Mouse (Mus musculus) hindbrain, embryonic 11.5 days (tissue): ENCODE measurements around the gene 4930556J24Rik. TPM values are rescaled to one million over a fixed set of nuclear protein-coding genes. Genes with fewer than 3 reads are reported as not detected.
"Not testable (repeated sequence)": the region's sequence is repeated elsewhere in the genome, so short reads cannot be mapped to it uniquely, and the experiment has no call there.

Source experiments
- ATAC-seq: fragments of 200-750 bp; cut with Nextera tagmentation; 2 replicates; pipeline ENCODE4 v1.8.0; 2017; ENCODE audit warnings: mild to moderate bottlenecking, moderate TSS enrichment, moderate library complexity; ENCODE audit not compliant: low FRiP score
- DNase-seq: peaks from one replicate; pipeline ENCODE4 v3.0.0-alpha.2; 2015; ENCODE audit warnings: low spot score
- H3K27ac ChIP-seq: fragments of 300-500 bp; sonication (generic); 2 replicates; pipeline ENCODE4 v1.5.1; 2014; ENCODE audit warnings: mild to moderate bottlenecking, low read depth, low read length
- H3K27me3 ChIP-seq: fragments of 300-500 bp; sonication (generic); 2 replicates; pipeline ENCODE4 v1.6.1; 2014; ENCODE audit warnings: mild to moderate bottlenecking, low read length, moderate library complexity, mixed read lengths; ENCODE audit not compliant: control insufficient read depth, insufficient read depth
- H3K36me3 ChIP-seq: fragments of 300-500 bp; sonication (generic); 2 replicates; pipeline ENCODE4 v1.6.1; 2014; ENCODE audit warnings: mild to moderate bottlenecking, low read length, moderate library complexity, mixed read lengths; ENCODE audit not compliant: control insufficient read depth, insufficient read depth
- H3K4me1 ChIP-seq: fragments of 300-500 bp; sonication (generic); replicated peaks from 2 replicates; pipeline ENCODE4 v1.6.1; 2014; ENCODE audit warnings: low read length, mixed read lengths; ENCODE audit not compliant: control insufficient read depth, insufficient read depth
- H3K4me2 ChIP-seq: fragments of 300-500 bp; sonication (generic); replicated peaks from 2 replicates; pipeline ENCODE4 v1.6.1; 2014; ENCODE audit warnings: mild to moderate bottlenecking, low read depth, low read length
- H3K4me3 ChIP-seq: fragments of 300-500 bp; sonication (generic); 2 replicates; pipeline ENCODE4 v1.5.1; 2014; ENCODE audit warnings: low read depth, low read length
- H3K9ac ChIP-seq: fragments of 300-500 bp; sonication (generic); 2 replicates; pipeline ENCODE4 v1.6.1; 2014; ENCODE audit warnings: low read depth, low read length
- H3K9me3 ChIP-seq: fragments of 300-500 bp; sonication (generic); 2 replicates; pipeline ENCODE4 v1.6.1; 2016; ENCODE audit warnings: low read length; ENCODE audit not compliant: control insufficient read depth
- WGBS: fragments of 180-500 bp; shearing (Covaris S2); extraction: QIAGEN DNeasy Blood & Tissue Kit; methylation state at CpG from one replicate; pipeline ENCODE4 v1.1.7; 2014; 5-methylcytosine and 5-hydroxymethylcytosine counted together
- polyA plus RNA-seq: library from polyadenylated mRNA; unstranded; fragments of >200 nt; fragmentation: Nextera tagmentation; extraction: Ambion mirVana; gene quantifications from 2 replicates; pipeline ENCODE4 v1.2.1, GENCODE M21; 2014

The 4930556J24Rik gene
- polyA plus RNA-seq, 1 experiment from 2014 or later = 0.19 TPM

GRCm38 (mm10) chr11:3912100-3912874 is 64.3 kb downstream of the 4930556J24Rik start:
- ATAC-seq = peak; percentile 4; the same call in 1 of the 2 replicates
- DNase-seq = peak; percentile 13

GRCm38 (mm10) chr11:3911440-3911839 is 65.1 kb downstream of the 4930556J24Rik start:
- H3K36me3 ChIP-seq, ATAC-seq, DNase-seq, H3K9ac ChIP-seq, H3K27me3 ChIP-seq, H3K27ac ChIP-seq, H3K4me2 ChIP-seq, H3K9me3 ChIP-seq, H3K4me3 ChIP-seq: not testable (repeated sequence)
- WGBS = 91% methylated on average over 6 of the region's 6 CpGs
- H3K4me1 ChIP-seq = peaks cover 12% of the 10 kb centered on the region

More at GRCm38 (mm10) chr11:3912100-3912874, 64.3 kb downstream of the 4930556J24Rik start:
- no peaks in the 10 kb centered on the region; the same call in 1 of the 2 replicates for H3K27me3 ChIP-seq
- no peak overlapping the region for H3K27ac ChIP-seq
- H3K4me1 ChIP-seq = peaks cover 12% of the 10 kb centered on the region
- WGBS = 22% methylated on average over 19 of the region's 19 CpGs
- peak overlapping the region; percentile 64; the same call in 1 of the 2 replicates for H3K9ac ChIP-seq
- H3K9me3 ChIP-seq = no peaks in the 10 kb centered on the region
- peak overlapping the region; percentile 53 for H3K4me3 ChIP-seq
- H3K4me2 ChIP-seq = peak overlapping the region; percentile 91
- no peaks in the 10 kb centered on the region for H3K36me3 ChIP-seq

GRCm38 (mm10) chr11:3910513-3911310 is 65.9 kb downstream of the 4930556J24Rik start:
- H3K36me3 ChIP-seq = no peaks in the 10 kb centered on the region
- no peaks in the 10 kb centered on the region for H3K9me3 ChIP-seq
- H3K27ac ChIP-seq = no peak overlapping the region
- no peak overlapping the region for H3K9ac ChIP-seq
- no peak overlapping the region for H3K4me2 ChIP-seq
- 68% methylated on average over 5 of the region's 5 CpGs for WGBS
- ATAC-seq (no peak), DNase-seq (no peak)
- H3K27me3 ChIP-seq = no peaks in the 10 kb centered on the region; the same call in 1 of the 2 replicates
- peaks cover 12% of the 10 kb centered on the region for H3K4me1 ChIP-seq
- H3K4me3 ChIP-seq = no peak overlapping the region

- H3K4me2 ChIP-seq = no peak overlapping the region
- no peaks in the 10 kb centered on the region for H3K9me3 ChIP-seq
- no peaks in the 10 kb centered on the region for H3K36me3 ChIP-seq
- no peak overlapping the region for H3K9ac ChIP-seq
- WGBS = 88% methylated on average over 4 of the region's 4 CpGs
- DNase-seq (no peak), ATAC-seq (no peak)
- no peaks in the 10 kb centered on the region; the same call in 1 of the 2 replicates for H3K27me3 ChIP-seq
- no peak overlapping the region for H3K4me3 ChIP-seq
- peaks cover 12% of the 10 kb centered on the region for H3K4me1 ChIP-seq
- H3K27ac ChIP-seq = no peak overlapping the region
Measured at GRCm38 (mm10) chr11:3909236-3909635, 67.3 kb downstream of the 4930556J24Rik start.

GRCm38 (mm10) chr11:3905446-3905845 is 71.1 kb downstream of the 4930556J24Rik start:
- no peaks in the 10 kb centered on the region for H3K9me3 ChIP-seq
- WGBS = 77% methylated on average over 1 of the region's 1 CpGs
- ATAC-seq = no peak
- no peak overlapping the region for H3K27ac ChIP-seq
- H3K9ac ChIP-seq = no peak overlapping the region
- no peaks in the 10 kb centered on the region for H3K36me3 ChIP-seq
- H3K4me3 ChIP-seq = no peak overlapping the region
- H3K27me3 ChIP-seq = no peaks in the 10 kb centered on the region
- no peaks in the 10 kb centered on the region; the same call in 1 of the 2 replicates for H3K4me1 ChIP-seq
- H3K4me2 ChIP-seq = no peak overlapping the region
- no peak for DNase-seq

GRCm38 (mm10) chr11:3904673-3905072 is 71.9 kb downstream of the 4930556J24Rik start:
- WGBS = 89% methylated on average over 6 of the region's 6 CpGs
- no peak for DNase-seq
- Histone ChIP-seq H3K9me3 (no peaks in the 10 kb centered on the region), H3K4me1 (no peaks in the 10 kb centered on the region), H3K4me2 (no peak overlapping the region), H3K4me3 (no peak overlapping the region), H3K9ac (no peak overlapping the region), H3K27ac (no peak overlapping the region), H3K36me3 (no peaks in the 10 kb centered on the region), H3K27me3 (no peaks in the 10 kb centered on the region)
- ATAC-seq = no peak

GRCm38 (mm10) chr11:3903046-3903445 is 73.5 kb downstream of the 4930556J24Rik start:
- ATAC-seq = no peak
- H3K4me3 ChIP-seq = no peak overlapping the region
- H3K9me3 ChIP-seq = no peaks in the 10 kb centered on the region
- H3K4me1 ChIP-seq = no peaks in the 10 kb centered on the region
- no peak for DNase-seq
- H3K9ac ChIP-seq = no peak overlapping the region
- H3K4me2 ChIP-seq = no peak overlapping the region
- H3K27me3 ChIP-seq = no peaks in the 10 kb centered on the region
- 82% methylated on average over 5 of the region's 5 CpGs for WGBS
- no peak overlapping the region for H3K27ac ChIP-seq
- H3K36me3 ChIP-seq = 0 out of 2 replicates have a peak, but pooled peaks cover 2% of the 10 kb centered on the region

- no peak for DNase-seq
- Histone ChIP-seq H3K9me3 (no peaks in the 10 kb centered on the region), H3K27me3 (no peaks in the 10 kb centered on the region), H3K9ac (no peak overlapping the region), H3K27ac (no peak overlapping the region), H3K4me1 (no peaks in the 10 kb centered on the region), H3K4me3 (no peak overlapping the region), H3K4me2 (no peak overlapping the region), H3K36me3 (peaks cover 2% of the 10 kb centered on the region; the same call in 1 of the 2 replicates)
- no peak for ATAC-seq
- WGBS = 94% methylated on average over 3 of the region's 3 CpGs
Measured at GRCm38 (mm10) chr11:3902516-3902915, 74.1 kb downstream of the 4930556J24Rik start.
